Mouse (Mus musculus): ENCODE data around the gene Megf11. TPM values are rescaled to one million over a fixed set of nuclear protein-coding genes. Genes with fewer than 3 reads are reported as not detected.
"Not testable (repeated sequence)": the region's sequence is repeated elsewhere in the genome, so short reads cannot be mapped to it uniquely, and the experiment has no call there.

The Megf11 gene
- polyA plus RNA-seq, 1 experiment from 2014 or later, result 0.58 TPM

DNA sequence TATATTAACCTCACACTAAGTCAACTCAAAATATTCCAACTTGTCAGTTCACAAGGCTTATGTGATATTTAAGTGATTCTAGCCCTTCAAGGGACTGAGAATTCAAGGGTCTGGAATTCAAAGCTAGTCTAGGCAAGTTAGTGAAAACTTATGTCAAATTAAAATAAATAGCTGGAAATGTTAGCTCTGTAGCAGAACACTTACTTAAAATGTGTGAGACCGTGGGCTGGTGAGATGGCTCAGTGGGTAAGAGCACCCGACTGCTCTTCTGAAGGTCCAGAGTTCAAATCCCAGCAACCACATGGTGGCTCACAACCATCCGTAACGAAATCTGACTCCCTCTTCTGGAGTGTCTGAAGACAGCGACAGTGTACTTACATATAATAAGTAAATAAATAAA, 324.9 kb downstream of the Megf11 start:
- H3K4me3 ChIP-seq (ENCODE audit: low read length); H3K4me1 ChIP-seq (ENCODE audit: control insufficient read depth, insufficient read depth, low read length); H3K36me3 ChIP-seq (ENCODE audit: control insufficient read depth, insufficient read depth); H3K27ac ChIP-seq (ENCODE audit: low read length); H3K9me3 ChIP-seq (replicated peaks; ENCODE audit: control insufficient read depth, low read length); H3K27me3 ChIP-seq (ENCODE audit: control insufficient read depth, insufficient read depth, low read length); ATAC-seq (replicated peaks; ENCODE audit: extremely low read depth, insufficient read depth, low FRiP score); H3K4me2 ChIP-seq (ENCODE audit: low read depth, low read length); H3K9ac ChIP-seq (ENCODE audit: low read length): not testable (repeated sequence)
- WGBS, result 99% methylated on average over 3 of the region's 5 CpGs

DNA sequence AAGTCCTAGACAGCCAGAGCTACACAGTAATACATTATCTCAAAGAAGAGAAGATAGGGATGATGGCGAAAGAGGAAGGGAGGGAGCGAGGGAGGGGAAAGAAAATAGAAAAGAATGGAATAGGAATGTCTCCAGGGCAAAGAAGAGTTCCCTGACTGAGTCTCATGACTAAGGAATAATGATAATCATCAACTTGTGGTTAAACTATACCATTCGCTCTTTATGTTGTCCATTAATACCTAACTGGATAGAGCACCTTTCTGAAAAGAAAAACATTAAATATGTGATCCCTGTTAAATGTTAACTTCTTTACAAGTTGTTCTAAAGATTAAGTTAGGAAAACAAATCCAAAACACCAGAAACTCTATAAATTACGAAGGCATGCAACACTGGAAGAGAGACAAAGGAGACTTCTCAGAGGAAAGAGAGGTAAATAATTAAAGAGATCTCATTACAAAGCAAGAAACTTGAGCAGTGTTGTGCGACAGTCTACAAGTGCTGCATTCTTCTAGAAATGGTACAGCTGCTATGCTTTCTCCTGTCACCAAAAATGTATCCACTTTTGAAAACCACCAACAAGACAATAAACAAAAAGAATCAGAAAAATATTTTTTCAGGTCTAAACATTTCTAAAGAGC, 334.2 kb downstream of the Megf11 start:
- Histone ChIP-seq H3K36me3 (ENCODE audit: control insufficient read depth, insufficient read depth) (peaks cover 8% of the 10 kb centered on the region), H3K27ac (ENCODE audit: low read length) (no peak overlapping the region), H3K4me3 (ENCODE audit: low read length) (no peak overlapping the region), H3K9me3 (replicated peaks; ENCODE audit: control insufficient read depth, low read length) (no peaks in the 10 kb centered on the region), H3K9ac (ENCODE audit: low read length) (no peak overlapping the region), H3K4me2 (ENCODE audit: low read depth, low read length) (no peak overlapping the region), H3K4me1 (ENCODE audit: control insufficient read depth, insufficient read depth, low read length) (peaks cover 3% of the 10 kb centered on the region; the same call in 1 of the 2 replicates), H3K27me3 (ENCODE audit: control insufficient read depth, insufficient read depth, low read length) (no peaks in the 10 kb centered on the region)
- no peak for ATAC-seq (replicated peaks; ENCODE audit: extremely low read depth, insufficient read depth, low FRiP score)
- 69% methylated on average over 5 of the region's 5 CpGs for WGBS

DNA sequence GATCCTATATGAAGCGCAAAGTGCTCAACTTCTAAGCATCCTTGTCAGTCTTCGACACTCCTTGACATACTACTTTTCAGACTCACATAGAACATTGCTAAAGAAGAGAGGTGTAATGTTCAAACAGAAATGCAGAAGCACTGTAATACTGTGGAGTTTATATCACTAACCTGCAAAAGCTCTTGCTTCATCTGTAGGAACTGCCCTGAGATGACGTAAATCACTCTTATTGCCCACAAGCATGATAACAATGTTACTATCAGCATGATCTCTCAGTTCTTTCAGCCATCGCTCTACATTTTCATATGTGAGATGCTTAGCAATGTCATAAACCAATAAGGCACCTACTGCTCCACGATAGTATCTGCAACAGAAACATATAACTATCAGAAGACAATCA, 341.0 kb downstream of the Megf11 start:
- no peak overlapping the region for H3K9ac ChIP-seq (ENCODE audit: low read length)
- no peak overlapping the region for H3K4me3 ChIP-seq (ENCODE audit: low read length)
- no peak overlapping the region for H3K4me2 ChIP-seq (ENCODE audit: low read depth, low read length)
- H3K27me3 ChIP-seq (ENCODE audit: control insufficient read depth, insufficient read depth, low read length), result no peaks in the 10 kb centered on the region
- 94% methylated on average over 5 of the region's 5 CpGs for WGBS
- H3K36me3 ChIP-seq (ENCODE audit: control insufficient read depth, insufficient read depth), result peaks cover 24% of the 10 kb centered on the region
- ATAC-seq (replicated peaks; ENCODE audit: extremely low read depth, insufficient read depth, low FRiP score), result no peak
- no peak overlapping the region for H3K27ac ChIP-seq (ENCODE audit: low read length)
- H3K4me1 ChIP-seq (ENCODE audit: control insufficient read depth, insufficient read depth, low read length), result peaks cover 5% of the 10 kb centered on the region
- no peaks in the 10 kb centered on the region for H3K9me3 ChIP-seq (replicated peaks; ENCODE audit: control insufficient read depth, low read length)

DNA sequence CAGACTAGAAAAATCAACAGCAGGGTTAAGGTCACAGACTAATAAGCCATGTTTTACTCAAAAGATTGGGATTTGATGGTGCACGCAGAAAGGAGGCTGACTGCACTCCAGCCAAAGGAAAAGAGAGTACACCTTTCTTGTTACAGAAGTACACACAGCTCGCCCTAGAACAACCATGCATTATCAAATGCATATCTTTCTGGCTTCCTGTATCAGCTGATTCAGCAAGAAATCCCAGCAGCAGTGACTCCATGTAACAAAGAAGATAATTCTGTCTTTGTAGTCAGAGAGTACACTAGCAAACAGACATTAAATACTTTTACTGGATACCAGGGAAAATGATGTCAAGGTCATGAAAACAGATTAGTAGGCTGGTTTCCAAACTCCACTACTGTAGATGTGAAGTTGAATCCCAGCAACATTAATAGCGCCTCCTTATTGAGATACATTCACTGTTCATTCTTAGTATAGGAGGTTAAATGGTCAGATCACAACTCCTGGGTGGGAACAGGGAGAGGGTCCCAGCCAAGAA, 345.7 kb downstream of the Megf11 start:
- Histone ChIP-seq H3K9me3 (replicated peaks; ENCODE audit: control insufficient read depth, low read length) (no peaks in the 10 kb centered on the region), H3K27ac (ENCODE audit: low read length) (no peak overlapping the region; the same call in 1 of the 2 replicates), H3K27me3 (ENCODE audit: control insufficient read depth, insufficient read depth, low read length) (no peaks in the 10 kb centered on the region), H3K4me2 (ENCODE audit: low read depth, low read length) (no peak overlapping the region; the same call in 1 of the 2 replicates), H3K4me1 (ENCODE audit: control insufficient read depth, insufficient read depth, low read length) (peaks cover 14% of the 10 kb centered on the region), H3K9ac (ENCODE audit: low read length) (no peak overlapping the region), H3K36me3 (ENCODE audit: control insufficient read depth, insufficient read depth) (peaks cover 14% of the 10 kb centered on the region), H3K4me3 (ENCODE audit: low read length) (no peak overlapping the region)
- WGBS, result 67% methylated on average over 3 of the region's 3 CpGs
- ATAC-seq (replicated peaks; ENCODE audit: extremely low read depth, insufficient read depth, low FRiP score), result no peak

DNA sequence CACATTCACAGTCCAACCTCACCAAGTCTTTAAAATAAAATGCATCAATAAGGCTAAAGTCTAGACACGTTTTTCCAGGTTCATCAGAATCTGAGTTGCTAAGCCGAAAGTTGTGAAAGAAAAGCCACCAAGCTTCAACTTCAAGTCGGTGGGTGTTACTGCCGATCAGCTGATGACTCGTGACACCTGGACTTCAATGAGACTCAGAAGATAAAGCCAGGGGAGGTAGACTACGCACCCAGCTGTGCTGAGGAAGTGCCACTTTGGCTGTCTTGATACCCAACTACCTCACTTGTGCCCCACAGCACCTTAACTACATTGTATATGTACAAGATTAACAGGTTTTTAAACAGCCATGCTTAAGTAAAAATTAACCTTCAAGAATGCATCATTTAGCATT, 348.7 kb downstream of the Megf11 start:
- WGBS, result 44% methylated on average over 6 of the region's 6 CpGs
- Histone ChIP-seq H3K4me1 (ENCODE audit: control insufficient read depth, insufficient read depth, low read length) (peaks cover 14% of the 10 kb centered on the region), H3K9ac (ENCODE audit: low read length) (no peak overlapping the region), H3K36me3 (ENCODE audit: control insufficient read depth, insufficient read depth) (no peaks in the 10 kb centered on the region), H3K4me2 (ENCODE audit: low read depth, low read length) (peak overlapping the region; percentile 30), H3K27me3 (ENCODE audit: control insufficient read depth, insufficient read depth, low read length) (no peaks in the 10 kb centered on the region), H3K9me3 (replicated peaks; ENCODE audit: control insufficient read depth, low read length) (no peaks in the 10 kb centered on the region), H3K4me3 (ENCODE audit: low read length) (no peak overlapping the region), H3K27ac (ENCODE audit: low read length) (no peak overlapping the region)
- no peak for ATAC-seq (replicated peaks; ENCODE audit: extremely low read depth, insufficient read depth, low FRiP score)

DNA sequence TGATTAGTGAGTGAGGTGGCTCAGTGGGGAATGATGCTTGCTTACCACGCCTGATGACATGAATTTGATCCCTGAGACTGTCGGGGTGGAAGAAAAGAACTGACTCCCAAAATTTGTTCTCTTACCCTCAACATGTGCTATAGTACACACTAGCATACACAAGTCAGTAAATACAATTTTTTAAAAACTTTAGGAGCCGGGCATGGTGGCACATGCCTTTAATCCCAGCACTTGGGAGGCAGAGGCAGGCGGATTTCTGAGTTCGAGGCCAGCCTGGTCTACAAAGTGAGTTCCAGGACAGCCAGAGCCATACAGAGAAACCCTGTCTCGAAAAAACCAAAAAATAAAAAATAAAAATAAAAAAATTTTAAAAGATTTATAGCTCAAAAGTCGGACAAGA, 349.6 kb downstream of the Megf11 start:
- H3K4me2 ChIP-seq (ENCODE audit: low read depth, low read length); ATAC-seq (replicated peaks; ENCODE audit: extremely low read depth, insufficient read depth, low FRiP score); H3K9ac ChIP-seq (ENCODE audit: low read length); H3K27ac ChIP-seq (ENCODE audit: low read length); H3K9me3 ChIP-seq (replicated peaks; ENCODE audit: control insufficient read depth, low read length); H3K27me3 ChIP-seq (ENCODE audit: control insufficient read depth, insufficient read depth, low read length); H3K4me3 ChIP-seq (ENCODE audit: low read length); H3K36me3 ChIP-seq (ENCODE audit: control insufficient read depth, insufficient read depth): not testable (repeated sequence)
- 89% methylated on average over 7 of the region's 7 CpGs for WGBS
- H3K4me1 ChIP-seq (ENCODE audit: control insufficient read depth, insufficient read depth, low read length), result peaks cover 14% of the 10 kb centered on the region

DNA sequence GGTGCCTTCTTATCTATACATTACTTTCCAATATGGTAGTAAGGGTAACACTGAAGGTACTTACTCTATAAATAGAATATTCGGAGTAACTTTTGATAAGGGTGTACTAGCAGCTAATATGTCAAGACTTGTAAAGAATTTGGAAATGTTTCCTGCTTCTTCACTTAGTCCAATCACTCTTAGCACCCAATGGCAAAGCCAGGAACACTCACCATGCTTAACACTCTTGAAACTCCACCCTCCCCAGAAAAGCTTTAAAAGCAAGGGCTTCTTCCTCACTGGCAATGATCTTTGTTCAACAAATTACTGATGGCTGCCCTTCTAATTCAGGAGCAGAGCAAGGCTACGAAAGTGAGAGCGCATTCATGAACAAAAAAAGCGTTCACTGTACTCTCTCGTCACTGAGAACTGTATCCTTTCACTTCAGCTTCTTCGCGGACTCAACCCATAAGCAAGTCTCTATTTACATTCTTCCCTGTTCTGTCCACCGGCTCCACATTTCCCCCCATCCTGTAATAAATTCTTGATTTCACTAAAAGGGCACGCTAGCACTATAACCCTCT, 350.7 kb downstream of the Megf11 start:
- Histone ChIP-seq H3K9ac (ENCODE audit: low read length) (peak overlapping the region; percentile 98), H3K4me1 (ENCODE audit: control insufficient read depth, insufficient read depth, low read length) (peaks cover 12% of the 10 kb centered on the region), H3K4me2 (ENCODE audit: low read depth, low read length) (peak overlapping the region; percentile 78), H3K9me3 (replicated peaks; ENCODE audit: control insufficient read depth, low read length) (no peaks in the 10 kb centered on the region), H3K36me3 (ENCODE audit: control insufficient read depth, insufficient read depth) (no peaks in the 10 kb centered on the region), H3K27ac (ENCODE audit: low read length) (peak overlapping the region; percentile 97), H3K27me3 (ENCODE audit: control insufficient read depth, insufficient read depth, low read length) (no peaks in the 10 kb centered on the region), H3K4me3 (ENCODE audit: low read length) (peak overlapping the region; percentile 96)
- WGBS, result 1% methylated on average over 9 of the region's 9 CpGs
- no peak for ATAC-seq (replicated peaks; ENCODE audit: extremely low read depth, insufficient read depth, low FRiP score)

DNA sequence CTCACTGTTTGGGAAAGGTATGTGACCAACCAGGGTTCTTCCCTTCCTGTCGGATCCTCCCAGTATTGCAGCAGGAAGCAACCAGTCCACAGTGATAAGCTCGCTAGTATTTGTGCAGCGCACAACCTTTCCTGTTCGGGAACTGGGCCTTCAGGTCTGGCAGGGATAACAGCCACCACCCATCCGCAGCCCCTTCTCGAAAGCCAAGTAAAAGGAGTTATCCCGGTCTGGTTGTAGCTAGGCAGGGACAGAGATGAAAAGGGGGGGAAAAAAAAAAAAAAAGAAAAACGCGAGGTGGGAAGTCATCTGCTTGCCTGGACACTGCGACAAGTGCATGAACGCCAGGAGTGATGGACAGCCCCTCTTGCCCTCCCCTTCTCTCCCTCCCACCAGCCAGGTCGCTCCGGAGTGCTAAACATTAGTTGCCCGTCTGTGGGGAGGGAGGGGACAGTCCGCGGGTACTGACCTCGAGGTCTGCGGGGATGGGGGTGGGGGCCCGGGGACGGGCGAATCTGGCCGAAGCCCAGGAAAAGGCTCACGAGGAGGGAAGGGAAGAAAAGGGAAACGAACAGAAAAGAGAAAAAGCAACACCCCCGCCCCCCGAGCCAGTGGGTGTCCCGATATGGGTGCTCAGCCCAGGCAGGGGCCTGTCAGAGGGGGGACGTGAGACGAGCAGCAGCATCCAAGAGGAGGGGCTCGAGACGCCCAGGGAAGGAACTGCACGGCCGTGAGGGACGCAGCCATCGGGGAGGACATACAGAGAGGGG, 351.4 kb downstream of the Megf11 start:
- 1% methylated on average over 32 of the region's 35 CpGs for WGBS
- Histone ChIP-seq H3K9ac (ENCODE audit: low read length) (peak overlapping the region; percentile 98), H3K4me1 (ENCODE audit: control insufficient read depth, insufficient read depth, low read length) (peaks cover 6% of the 10 kb centered on the region), H3K27ac (ENCODE audit: low read length) (peak overlapping the region; percentile 97), H3K27me3 (ENCODE audit: control insufficient read depth, insufficient read depth, low read length) (no peaks in the 10 kb centered on the region), H3K36me3 (ENCODE audit: control insufficient read depth, insufficient read depth) (no peaks in the 10 kb centered on the region), H3K4me3 (ENCODE audit: low read length) (peak overlapping the region; percentile 96), H3K4me2 (ENCODE audit: low read depth, low read length) (peak overlapping the region; percentile 78), H3K9me3 (replicated peaks; ENCODE audit: control insufficient read depth, low read length) (no peaks in the 10 kb centered on the region)
- peak; percentile 63 for ATAC-seq (replicated peaks; ENCODE audit: extremely low read depth, insufficient read depth, low FRiP score)

Measured in heart, embryonic 16.5 days (tissue).